Mouse (Mus musculus): ENCODE measurements around the gene Cpa3. TPM values are rescaled to one million over a fixed set of nuclear protein-coding genes. Genes with fewer than 3 reads are reported as not detected.

The Cpa3 gene
- total RNA-seq (2014; fragmentation: Nextera tagmentation) = 6.0 and 7.8 TPM in 2 replicates
- 7.1 and 25.5 TPM in 2 replicates for total RNA-seq (2017)

- peak; percentile 56; the same call in 1 of the 2 replicates for ATAC-seq (replicated peaks; ENCODE audit: low FRiP score, low TSS enrichment, poor library complexity, severe bottlenecking)
Observed at GRCm38 (mm10) chr3:20242050-20242449, at the start of gene Cpa3. Gene Cpa3, minus strand, starts transcription at chr3:20242181.

GRCm38 (mm10) chr3:20291370-20291769, 49.4 kb upstream of the Cpa3 start:
- no peak for ATAC-seq (replicated peaks; ENCODE audit: low FRiP score, low TSS enrichment, poor library complexity, severe bottlenecking)

- ATAC-seq (replicated peaks; ENCODE audit: low FRiP score, low TSS enrichment, poor library complexity, severe bottlenecking) = no peak
Observed at GRCm38 (mm10) chr3:20288761-20289160, 46.8 kb upstream of the Cpa3 start.

- ATAC-seq (replicated peaks; ENCODE audit: low FRiP score, low TSS enrichment, poor library complexity, severe bottlenecking) = no peak
Observed at GRCm38 (mm10) chr3:20281796-20282195, 39.8 kb upstream of the Cpa3 start.

- no peak for ATAC-seq (replicated peaks; ENCODE audit: low FRiP score, low TSS enrichment, poor library complexity, severe bottlenecking)
Observed at GRCm38 (mm10) chr3:20275633-20276032, 33.7 kb upstream of the Cpa3 start, which contains the start of gene Cpb1. Gene Cpb1, minus strand, starts transcription at chr3:20275733.

- no peak for ATAC-seq (replicated peaks; ENCODE audit: low FRiP score, low TSS enrichment, poor library complexity, severe bottlenecking)
Observed at GRCm38 (mm10) chr3:20254566-20255479, 12.8 kb upstream of the Cpa3 start.

- peak; percentile 74 for ATAC-seq (replicated peaks; ENCODE audit: low FRiP score, low TSS enrichment, poor library complexity, severe bottlenecking)
Observed at GRCm38 (mm10) chr3:20243913-20244312, 1.9 kb upstream of the Cpa3 start.

GRCm38 (mm10) chr3:20239741-20240140, 2.2 kb downstream of the Cpa3 start:
- no peak for ATAC-seq (replicated peaks; ENCODE audit: low FRiP score, low TSS enrichment, poor library complexity, severe bottlenecking)

GRCm38 (mm10) chr3:20236965-20237364, 5.0 kb downstream of the Cpa3 start:
- ATAC-seq (replicated peaks; ENCODE audit: low FRiP score, low TSS enrichment, poor library complexity, severe bottlenecking) = no peak

GRCm38 (mm10) chr3:20229027-20229426, 13.0 kb downstream of the Cpa3 start:
- no peak for ATAC-seq (replicated peaks; ENCODE audit: low FRiP score, low TSS enrichment, poor library complexity, severe bottlenecking)

GRCm38 (mm10) chr3:20225429-20225828, 16.6 kb downstream of the Cpa3 start:
- ATAC-seq (replicated peaks; ENCODE audit: low FRiP score, low TSS enrichment, poor library complexity, severe bottlenecking) = no peak

GRCm38 (mm10) chr3:20222926-20223698, 18.9 kb downstream of the Cpa3 start:
- ATAC-seq (replicated peaks; ENCODE audit: low FRiP score, low TSS enrichment, poor library complexity, severe bottlenecking) = 0 out of 2 replicates have a peak, but pooled peaks have one; percentile 26

- ATAC-seq (replicated peaks; ENCODE audit: low FRiP score, low TSS enrichment, poor library complexity, severe bottlenecking) = no peak
Observed at GRCm38 (mm10) chr3:20222136-20222535, 19.8 kb downstream of the Cpa3 start.

GRCm38 (mm10) chr3:20198869-20199268, 43.1 kb downstream of the Cpa3 start:
- peak; percentile 83 for ATAC-seq (replicated peaks; ENCODE audit: low FRiP score, low TSS enrichment, poor library complexity, severe bottlenecking)

- peak; percentile 51 for ATAC-seq (replicated peaks; ENCODE audit: low FRiP score, low TSS enrichment, poor library complexity, severe bottlenecking)
Observed at GRCm38 (mm10) chr3:20197878-20198277, 44.1 kb downstream of the Cpa3 start.

GRCm38 (mm10) chr3:20188976-20189675, 52.9 kb downstream of the Cpa3 start:
- no peak for ATAC-seq (replicated peaks; ENCODE audit: low FRiP score, low TSS enrichment, poor library complexity, severe bottlenecking)

GRCm38 (mm10) chr3:20172394-20172793, 69.6 kb downstream of the Cpa3 start:
- no peak for ATAC-seq (replicated peaks; ENCODE audit: low FRiP score, low TSS enrichment, poor library complexity, severe bottlenecking)

GRCm38 (mm10) chr3:20167487-20167886, 74.5 kb downstream of the Cpa3 start:
- no peak for ATAC-seq (replicated peaks; ENCODE audit: low FRiP score, low TSS enrichment, poor library complexity, severe bottlenecking)
